Mouse (Mus musculus): ENCODE measurements at regions not wholly inside any gene's neighbourhood (a gene's known extent, or its start where the extent isn't known, plus 50 kb on each side); places are given as distances from the start of the nearest gene placed in this dataset.

- H3K36me3 ChIP-seq (ENCODE audit: control insufficient read depth, insufficient read depth, low read length), result no peaks in the 10 kb centered on the region
- TF ChIP-seq POLR2A (IDR thresholded peaks at IDR 0.05; ENCODE audit: borderline replicate concordance, extremely low read depth, insufficient read depth, insufficient read length), result no peak
- H3K4me1 ChIP-seq (ENCODE audit: control insufficient read depth, insufficient read depth, low read length), result no peaks in the 10 kb centered on the region
- DNase-seq (ENCODE audit: low spot score) (no peak), ATAC-seq (ENCODE audit: low FRiP score, low read depth) (no peak)
- no peaks in the 10 kb centered on the region for H3K9me3 ChIP-seq (ENCODE audit: control insufficient read depth, low read length)
- H3K4me3 ChIP-seq (replicated peaks; ENCODE audit: low read length), result no peak overlapping the region
- H3K27me3 ChIP-seq (ENCODE audit: control insufficient read depth, insufficient read depth, low read length), result no peaks in the 10 kb centered on the region
- no peak overlapping the region for H3K9ac ChIP-seq (ENCODE audit: low read depth, low read length, severe bottlenecking)
- no peak overlapping the region for H3K4me2 ChIP-seq (replicated peaks; ENCODE audit: low read depth, low read length, severe bottlenecking)
- no peak overlapping the region for H3K27ac ChIP-seq (replicated peaks; ENCODE audit: low read depth, low read length)
- WGBS, result 26% methylated on average over 14 of the region's 14 CpGs
Measured at GRCm38 (mm10) chr4:153696426-153697040, 213.9 kb upstream of the Ajap1 start.

DNA sequence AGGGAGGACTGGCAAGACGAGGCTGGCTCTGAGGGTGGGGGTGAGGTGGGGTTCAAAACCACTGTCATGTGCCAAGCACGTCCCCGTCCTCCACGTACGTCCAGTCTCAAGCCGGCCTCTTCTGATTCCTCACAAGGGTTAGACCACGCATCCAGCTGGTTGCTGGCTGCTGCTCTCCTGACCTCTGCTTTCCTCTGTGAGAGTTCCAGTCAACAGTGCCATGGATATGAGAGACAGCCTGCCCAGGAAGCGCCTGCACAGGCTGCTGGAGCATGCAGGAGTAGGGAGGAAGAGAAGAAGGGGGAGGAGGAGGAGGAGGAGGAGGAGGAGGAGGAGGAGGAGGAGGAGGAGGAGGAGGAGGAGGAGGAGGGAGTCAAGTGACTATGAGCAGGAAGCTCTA, 224.6 kb upstream of the Ajap1 start:
- no peaks in the 10 kb centered on the region for H3K36me3 ChIP-seq (ENCODE audit: control insufficient read depth, insufficient read depth, low read length)
- TF ChIP-seq POLR2A (IDR thresholded peaks at IDR 0.05; ENCODE audit: borderline replicate concordance, extremely low read depth, insufficient read depth, insufficient read length), result no peak
- no peak overlapping the region for H3K27ac ChIP-seq (replicated peaks; ENCODE audit: low read depth, low read length)
- ATAC-seq (ENCODE audit: low FRiP score, low read depth), result no peak
- H3K27me3 ChIP-seq (ENCODE audit: control insufficient read depth, insufficient read depth, low read length), result no peaks in the 10 kb centered on the region
- H3K4me3 ChIP-seq (replicated peaks; ENCODE audit: low read length), result no peak overlapping the region
- no peaks in the 10 kb centered on the region for H3K9me3 ChIP-seq (ENCODE audit: control insufficient read depth, low read length)
- no peaks in the 10 kb centered on the region for H3K4me1 ChIP-seq (ENCODE audit: control insufficient read depth, insufficient read depth, low read length)
- no peak overlapping the region for H3K9ac ChIP-seq (ENCODE audit: low read depth, low read length, severe bottlenecking)
- 64% methylated on average over 8 of the region's 8 CpGs for WGBS
- H3K4me2 ChIP-seq (replicated peaks; ENCODE audit: low read depth, low read length, severe bottlenecking), result no peak overlapping the region
- no peak for DNase-seq (ENCODE audit: low spot score)

GRCm38 (mm10) chr4:153714995-153715645, 232.5 kb upstream of the Ajap1 start:
- Histone ChIP-seq H3K4me1 (ENCODE audit: control insufficient read depth, insufficient read depth, low read length) (no peaks in the 10 kb centered on the region), H3K27me3 (ENCODE audit: control insufficient read depth, insufficient read depth, low read length) (no peaks in the 10 kb centered on the region), H3K4me2 (replicated peaks; ENCODE audit: low read depth, low read length, severe bottlenecking) (no peak overlapping the region), H3K36me3 (ENCODE audit: control insufficient read depth, insufficient read depth, low read length) (no peaks in the 10 kb centered on the region), H3K9me3 (ENCODE audit: control insufficient read depth, low read length) (no peaks in the 10 kb centered on the region), H3K4me3 (replicated peaks; ENCODE audit: low read length) (no peak overlapping the region), H3K27ac (replicated peaks; ENCODE audit: low read depth, low read length) (no peak overlapping the region), H3K9ac (ENCODE audit: low read depth, low read length, severe bottlenecking) (no peak overlapping the region)
- DNase-seq (ENCODE audit: low spot score) (peak; percentile 30), ATAC-seq (ENCODE audit: low FRiP score, low read depth) (peak; percentile 34; the same call in 1 of the 2 replicates)
- 55% methylated on average over 6 of the region's 6 CpGs for WGBS
- TF ChIP-seq POLR2A (IDR thresholded peaks at IDR 0.05; ENCODE audit: borderline replicate concordance, extremely low read depth, insufficient read depth, insufficient read length), result no peak

GRCm38 (mm10) chr4:153717273-153717672, 234.7 kb upstream of the Ajap1 start:
- Histone ChIP-seq H3K36me3 (ENCODE audit: control insufficient read depth, insufficient read depth, low read length) (no peaks in the 10 kb centered on the region), H3K27me3 (ENCODE audit: control insufficient read depth, insufficient read depth, low read length) (no peaks in the 10 kb centered on the region), H3K4me1 (ENCODE audit: control insufficient read depth, insufficient read depth, low read length) (no peaks in the 10 kb centered on the region), H3K4me2 (replicated peaks; ENCODE audit: low read depth, low read length, severe bottlenecking) (no peak overlapping the region), H3K4me3 (replicated peaks; ENCODE audit: low read length) (no peak overlapping the region), H3K27ac (replicated peaks; ENCODE audit: low read depth, low read length) (no peak overlapping the region), H3K9me3 (ENCODE audit: control insufficient read depth, low read length) (no peaks in the 10 kb centered on the region), H3K9ac (ENCODE audit: low read depth, low read length, severe bottlenecking) (no peak overlapping the region)
- no peak for TF ChIP-seq POLR2A (IDR thresholded peaks at IDR 0.05; ENCODE audit: borderline replicate concordance, extremely low read depth, insufficient read depth, insufficient read length)
- 74% methylated on average over 12 of the region's 12 CpGs for WGBS
- no peak for DNase-seq (ENCODE audit: low spot score)
- no peak for ATAC-seq (ENCODE audit: low FRiP score, low read depth)

DNA sequence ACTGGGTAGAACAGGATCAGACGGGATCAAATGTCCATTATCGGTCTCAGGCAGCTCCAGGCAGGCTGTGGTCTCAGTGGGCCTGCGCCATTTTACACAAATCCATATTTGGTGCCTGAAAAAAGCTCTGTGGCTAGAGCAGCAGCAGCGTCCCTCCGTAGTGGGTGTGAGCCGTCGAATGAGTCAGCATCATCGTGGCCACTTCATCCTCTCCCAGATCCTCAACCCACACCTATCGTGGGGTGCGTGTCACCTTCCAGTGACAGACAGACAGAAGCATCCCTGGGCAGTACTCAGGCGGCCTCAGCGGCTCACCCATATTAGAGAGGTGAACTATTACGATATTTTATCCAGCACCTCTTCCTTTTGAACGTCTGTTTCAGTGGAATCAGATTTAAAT, 233.0 kb upstream of the A430005L14Rik start:
- ATAC-seq (ENCODE audit: low FRiP score, low read depth), result no peak
- TF ChIP-seq POLR2A (IDR thresholded peaks at IDR 0.05; ENCODE audit: borderline replicate concordance, extremely low read depth, insufficient read depth, insufficient read length), result no peak
- Histone ChIP-seq H3K9me3 (ENCODE audit: control insufficient read depth, low read length) (no peaks in the 10 kb centered on the region), H3K4me1 (ENCODE audit: control insufficient read depth, insufficient read depth, low read length) (0 out of 2 replicates have a peak, but pooled peaks cover 3% of the 10 kb centered on the region), H3K4me3 (replicated peaks; ENCODE audit: low read length) (no peak overlapping the region), H3K36me3 (ENCODE audit: control insufficient read depth, insufficient read depth, low read length) (no peaks in the 10 kb centered on the region), H3K4me2 (replicated peaks; ENCODE audit: low read depth, low read length, severe bottlenecking) (no peak overlapping the region), H3K27ac (replicated peaks; ENCODE audit: low read depth, low read length) (no peak overlapping the region), H3K27me3 (ENCODE audit: control insufficient read depth, insufficient read depth, low read length) (no peaks in the 10 kb centered on the region), H3K9ac (ENCODE audit: low read depth, low read length, severe bottlenecking) (no peak overlapping the region)
- DNase-seq (ENCODE audit: low spot score), result no peak
- 76% methylated on average over 14 of the region's 14 CpGs for WGBS

All from limb, embryonic 14.5 days (tissue).